Mouse (Mus musculus): ENCODE data around the gene Cd99l2.
A peak's percentile ranks its signal among the peaks of the same experiment; 100 is the strongest.
"Not testable (repeated sequence)": the region's sequence is repeated elsewhere in the genome, so short reads cannot be mapped to it uniquely, and the experiment has no call there.

Cd99l2 gene

GRCm38 (mm10) chrX:71492634-71493278 is at the start of gene Cd99l2:
TSS of gene Cd99l2 (minus strand) at chrX:71492849.
- peak; percentile 91 for DNase-seq

GRCm38 (mm10) chrX:71540821-71541510 is 48.3 kb upstream of the Cd99l2 start:
- DNase-seq = no peak

- DNase-seq = no peak
Observed at GRCm38 (mm10) chrX:71537791-71538190, 45.1 kb upstream of the Cd99l2 start.

GRCm38 (mm10) chrX:71534102-71534501 is 41.5 kb upstream of the Cd99l2 start:
- DNase-seq = no peak

GRCm38 (mm10) chrX:71532635-71533034 is 40.0 kb upstream of the Cd99l2 start:
- DNase-seq = peak; percentile 41

- no peak for DNase-seq
Observed at GRCm38 (mm10) chrX:71528646-71529045, 36.0 kb upstream of the Cd99l2 start.

- no peak for DNase-seq
Observed at GRCm38 (mm10) chrX:71528150-71528549, 35.5 kb upstream of the Cd99l2 start.

GRCm38 (mm10) chrX:71527461-71527860 is 34.8 kb upstream of the Cd99l2 start:
- DNase-seq = no peak

- no peak for DNase-seq
Observed at GRCm38 (mm10) chrX:71525593-71526299, 33.1 kb upstream of the Cd99l2 start.

GRCm38 (mm10) chrX:71524310-71524709 is 31.7 kb upstream of the Cd99l2 start:
- no peak for DNase-seq

- no peak for DNase-seq
Observed at GRCm38 (mm10) chrX:71522889-71523288, 30.2 kb upstream of the Cd99l2 start.

- no peak for DNase-seq
Observed at GRCm38 (mm10) chrX:71519252-71519651, 26.6 kb upstream of the Cd99l2 start.

GRCm38 (mm10) chrX:71506591-71506990 is 13.9 kb upstream of the Cd99l2 start:
- DNase-seq = not testable (repeated sequence)

GRCm38 (mm10) chrX:71493279-71493656 is 619 bp upstream of the Cd99l2 start:
- DNase-seq = peak; percentile 25

- no peak for DNase-seq
Observed at GRCm38 (mm10) chrX:71491931-71492633, 567 bp downstream of the Cd99l2 start.

GRCm38 (mm10) chrX:71489353-71489752 is 3.3 kb downstream of the Cd99l2 start:
- DNase-seq = no peak

GRCm38 (mm10) chrX:71482244-71482643 is 10.4 kb downstream of the Cd99l2 start:
- no peak for DNase-seq

GRCm38 (mm10) chrX:71475992-71476391 is 16.7 kb downstream of the Cd99l2 start:
- no peak for DNase-seq

- DNase-seq = no peak
Observed at GRCm38 (mm10) chrX:71475497-71475896, 17.2 kb downstream of the Cd99l2 start.

GRCm38 (mm10) chrX:71475084-71475483 is 17.6 kb downstream of the Cd99l2 start:
- no peak for DNase-seq

GRCm38 (mm10) chrX:71474296-71474956 is 18.2 kb downstream of the Cd99l2 start:
- no peak for DNase-seq

- peak; percentile 24 for DNase-seq
Observed at GRCm38 (mm10) chrX:71468639-71469295, 23.9 kb downstream of the Cd99l2 start.

Measured in thymus, postnatal 4 days (tissue).